Mouse (Mus musculus): ENCODE data around the gene Xirp1. TPM values are rescaled to one million over a fixed set of nuclear protein-coding genes. Genes with fewer than 3 reads are reported as not detected.
A peak's percentile ranks its signal among the peaks of the same experiment; 100 is the strongest.
"Not testable (repeated sequence)": the region's sequence is repeated elsewhere in the genome, so short reads cannot be mapped to it uniquely, and the experiment has no call there.

Gene Xirp1
- polyA plus RNA-seq, 1 experiment from 2014 or later = 0.13 TPM

GRCm38 (mm10) chr9:120014828-120015227 is 8.6 kb downstream of the Xirp1 start:
- TF ChIP-seq CTCF (IDR thresholded peaks at IDR 0.05; ENCODE audit: low read depth) (no peak), EP300 (IDR thresholded peaks at IDR 0.05; ENCODE audit: low read depth) (no peak)
- no peaks in the 10 kb centered on the region for H3K9me3 ChIP-seq (ENCODE audit: low read length)
- ATAC-seq (no peak), DNase-seq (no peak)
- no peak overlapping the region for H3K9ac ChIP-seq (replicated peaks)
- WGBS (ENCODE audit: insufficient replicate concordance) = 71% methylated on average over 6 of the region's 6 CpGs
- H3K4me2 ChIP-seq (ENCODE audit: low read depth, low read length) = no peak overlapping the region
- H3K27ac ChIP-seq (ENCODE audit: low read depth) = no peak overlapping the region
- H3K4me3 ChIP-seq (ENCODE audit: low read depth, low read length) = no peak overlapping the region
- H3K4me1 ChIP-seq (ENCODE audit: insufficient read depth) = peaks cover 39% of the 10 kb centered on the region
- 0 out of 2 replicates have a peak, but pooled peaks cover 3% of the 10 kb centered on the region for H3K27me3 ChIP-seq (ENCODE audit: insufficient read depth, low read length)
- H3K36me3 ChIP-seq (replicated peaks; ENCODE audit: insufficient read depth, low read length) = no peaks in the 10 kb centered on the region

GRCm38 (mm10) chr9:120013251-120013820 is 10.1 kb downstream of the Xirp1 start:
- DNase-seq = peak; percentile 66
- no peak overlapping the region for H3K4me3 ChIP-seq (ENCODE audit: low read depth, low read length)
- WGBS (ENCODE audit: insufficient replicate concordance) = 64% methylated on average over 11 of the region's 11 CpGs
- H3K9ac ChIP-seq (replicated peaks) = no peak overlapping the region; the same call in 1 of the 2 replicates
- H3K27ac ChIP-seq (ENCODE audit: low read depth) = peak overlapping the region; percentile 87
- H3K9me3 ChIP-seq (ENCODE audit: low read length) = no peaks in the 10 kb centered on the region
- H3K27me3 ChIP-seq (ENCODE audit: insufficient read depth, low read length) = no peaks in the 10 kb centered on the region
- peaks cover 39% of the 10 kb centered on the region for H3K4me1 ChIP-seq (ENCODE audit: insufficient read depth)
- TF ChIP-seq EP300 (IDR thresholded peaks at IDR 0.05; ENCODE audit: low read depth) (no peak), CTCF (IDR thresholded peaks at IDR 0.05; ENCODE audit: low read depth) (no peak)
- H3K36me3 ChIP-seq (replicated peaks; ENCODE audit: insufficient read depth, low read length) = no peaks in the 10 kb centered on the region
- H3K4me2 ChIP-seq (ENCODE audit: low read depth, low read length) = no peak overlapping the region
- ATAC-seq = peak; percentile 24

- no peaks in the 10 kb centered on the region for H3K36me3 ChIP-seq (replicated peaks; ENCODE audit: insufficient read depth, low read length)
- no peaks in the 10 kb centered on the region for H3K27me3 ChIP-seq (ENCODE audit: insufficient read depth, low read length)
- H3K4me2 ChIP-seq (ENCODE audit: low read depth, low read length) = no peak overlapping the region
- DNase-seq = no peak
- H3K9ac ChIP-seq (replicated peaks) = no peak overlapping the region
- TF ChIP-seq CTCF (IDR thresholded peaks at IDR 0.05; ENCODE audit: low read depth) (no peak), EP300 (IDR thresholded peaks at IDR 0.05; ENCODE audit: low read depth) (no peak)
- H3K9me3 ChIP-seq (ENCODE audit: low read length) = no peaks in the 10 kb centered on the region
- no peak overlapping the region for H3K4me3 ChIP-seq (ENCODE audit: low read depth, low read length)
- no peak for ATAC-seq
- peaks cover 39% of the 10 kb centered on the region for H3K4me1 ChIP-seq (ENCODE audit: insufficient read depth)
- H3K27ac ChIP-seq (ENCODE audit: low read depth) = 0 out of 2 replicates have a peak overlapping the region, but pooled peaks have one; percentile 60
- 80% methylated on average over 5 of the region's 5 CpGs for WGBS (ENCODE audit: insufficient replicate concordance)
Measured at GRCm38 (mm10) chr9:120012781-120013180, 10.6 kb downstream of the Xirp1 start.

GRCm38 (mm10) chr9:120012161-120012560 is 11.2 kb downstream of the Xirp1 start:
- not testable (repeated sequence) for H3K36me3 ChIP-seq (replicated peaks; ENCODE audit: insufficient read depth, low read length); DNase-seq; H3K4me3 ChIP-seq (ENCODE audit: low read depth, low read length); ATAC-seq; H3K9me3 ChIP-seq (ENCODE audit: low read length); H3K4me2 ChIP-seq (ENCODE audit: low read depth, low read length); H3K27me3 ChIP-seq (ENCODE audit: insufficient read depth, low read length); H3K9ac ChIP-seq (replicated peaks)
- WGBS (ENCODE audit: insufficient replicate concordance) = 74% methylated on average over 6 of the region's 6 CpGs
- H3K4me1 ChIP-seq (ENCODE audit: insufficient read depth) = peaks cover 35% of the 10 kb centered on the region
- peak overlapping the region; percentile 78 for H3K27ac ChIP-seq (ENCODE audit: low read depth)

GRCm38 (mm10) chr9:120011533-120011932 is 11.9 kb downstream of the Xirp1 start:
- peak overlapping the region; percentile 70 for H3K4me2 ChIP-seq (ENCODE audit: low read depth, low read length)
- H3K4me1 ChIP-seq (ENCODE audit: insufficient read depth) = peaks cover 34% of the 10 kb centered on the region
- ATAC-seq (peak; percentile 67), DNase-seq (peak; percentile 73)
- TF ChIP-seq EP300 (IDR thresholded peaks at IDR 0.05; ENCODE audit: low read depth) (peak; percentile 34; the same call in 1 of the 2 replicates), CTCF (IDR thresholded peaks at IDR 0.05; ENCODE audit: low read depth) (peak; percentile 73)
- peak overlapping the region; percentile 78 for H3K27ac ChIP-seq (ENCODE audit: low read depth)
- H3K9me3 ChIP-seq (ENCODE audit: low read length) = no peaks in the 10 kb centered on the region
- H3K27me3 ChIP-seq (ENCODE audit: insufficient read depth, low read length) = no peaks in the 10 kb centered on the region
- H3K4me3 ChIP-seq (ENCODE audit: low read depth, low read length) = peak overlapping the region; percentile 40
- no peak overlapping the region for H3K9ac ChIP-seq (replicated peaks)
- H3K36me3 ChIP-seq (replicated peaks; ENCODE audit: insufficient read depth, low read length) = no peaks in the 10 kb centered on the region
- WGBS (ENCODE audit: insufficient replicate concordance) = 1% methylated on average over 10 of the region's 10 CpGs

GRCm38 (mm10) chr9:120010781-120011511 is 12.5 kb downstream of the Xirp1 start:
- DNase-seq = peak; percentile 97
- 5% methylated on average over 49 of the region's 60 CpGs for WGBS (ENCODE audit: insufficient replicate concordance)
- Histone ChIP-seq H3K4me1 (ENCODE audit: insufficient read depth) (peaks cover 28% of the 10 kb centered on the region), H3K27me3 (ENCODE audit: insufficient read depth, low read length) (no peaks in the 10 kb centered on the region), H3K4me2 (ENCODE audit: low read depth, low read length) (peak overlapping the region; percentile 70), H3K36me3 (replicated peaks; ENCODE audit: insufficient read depth, low read length) (no peaks in the 10 kb centered on the region), H3K27ac (ENCODE audit: low read depth) (peak overlapping the region; percentile 82), H3K9ac (replicated peaks) (0 out of 2 replicates have a peak overlapping the region, but pooled peaks have one; percentile 33), H3K9me3 (ENCODE audit: low read length) (no peaks in the 10 kb centered on the region), H3K4me3 (ENCODE audit: low read depth, low read length) (peak overlapping the region; percentile 40)
- peak; percentile 87 for ATAC-seq
- peak; percentile 32; the same call in 1 of the 2 replicates for TF ChIP-seq EP300 (IDR thresholded peaks at IDR 0.05; ENCODE audit: low read depth)
- TF ChIP-seq CTCF (IDR thresholded peaks at IDR 0.05; ENCODE audit: low read depth) = no peak
